Mouse (Mus musculus): ENCODE measurements around the gene Alad. TPM values are rescaled to one million over a fixed set of nuclear protein-coding genes. Genes with fewer than 3 reads are reported as not detected.
A peak's percentile ranks its signal among the peaks of the same experiment; 100 is the strongest.

The Alad gene
- polyA plus RNA-seq, 1 experiment from 2014 or later, result 633 TPM

DNA sequence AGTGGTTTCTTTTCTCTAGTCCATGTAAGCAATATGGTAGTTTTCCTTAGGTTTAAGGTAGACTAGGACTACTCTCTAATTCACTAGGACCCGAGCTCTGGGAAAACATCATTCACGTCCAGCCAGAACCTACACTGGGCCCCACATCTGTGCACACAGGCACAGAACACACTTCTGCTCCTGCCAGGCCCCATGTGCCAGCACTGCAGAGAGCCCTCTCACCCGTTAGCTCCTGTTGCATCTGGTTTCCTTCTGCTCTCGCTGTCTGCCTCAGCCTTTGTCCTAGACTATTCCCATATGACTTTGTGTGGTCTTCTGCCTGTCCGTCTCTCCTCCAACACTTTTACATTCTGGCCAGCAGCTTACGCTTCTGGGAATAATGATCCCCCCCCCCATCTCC lies 14.0 kb upstream of the Alad start:
- H3K9ac ChIP-seq, result no peak overlapping the region
- H3K36me3 ChIP-seq, result no peaks in the 10 kb centered on the region
- peaks cover 15% of the 10 kb centered on the region for H3K4me1 ChIP-seq
- no peak overlapping the region for H3K4me2 ChIP-seq
- H3K27me3 ChIP-seq (replicated peaks), result no peaks in the 10 kb centered on the region; the same call in 1 of the 2 replicates
- no peaks in the 10 kb centered on the region for H3K9me3 ChIP-seq (replicated peaks)
- H3K27ac ChIP-seq, result no peak overlapping the region
- no peak overlapping the region for H3K4me3 ChIP-seq
- ATAC-seq, result no peak
- 72% methylated on average over 6 of the region's 6 CpGs for WGBS (ENCODE audit: insufficient replicate concordance)

DNA sequence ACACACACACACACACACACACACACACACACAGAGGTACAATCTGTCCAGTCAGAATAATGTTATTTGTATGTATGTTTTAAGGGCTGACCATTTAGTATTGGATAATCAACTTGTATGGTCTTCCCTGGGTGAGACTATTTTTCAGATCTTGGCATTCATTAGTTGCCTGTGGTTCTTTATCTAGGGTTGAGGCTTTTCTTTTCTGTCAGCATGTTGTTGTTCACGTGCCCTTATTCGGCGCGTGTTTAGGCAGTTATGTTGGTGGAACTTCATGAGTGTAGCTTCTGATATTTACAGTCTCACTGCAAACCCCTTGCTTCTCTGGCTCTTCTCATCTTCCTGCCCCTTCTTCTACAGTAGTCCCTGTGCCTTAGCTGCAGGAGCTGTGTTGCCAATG lies 7.9 kb upstream of the Alad start:
- no peak overlapping the region for H3K27ac ChIP-seq
- H3K4me1 ChIP-seq, result peaks cover 43% of the 10 kb centered on the region
- no peak overlapping the region for H3K4me3 ChIP-seq
- H3K9me3 ChIP-seq (replicated peaks), result no peaks in the 10 kb centered on the region
- H3K4me2 ChIP-seq, result no peak overlapping the region
- no peak for ATAC-seq
- no peak overlapping the region for H3K9ac ChIP-seq
- H3K36me3 ChIP-seq, result peaks cover 14% of the 10 kb centered on the region
- no peaks in the 10 kb centered on the region; the same call in 1 of the 2 replicates for H3K27me3 ChIP-seq (replicated peaks)
- WGBS (ENCODE audit: insufficient replicate concordance), result 58% methylated on average over 4 of the region's 4 CpGs

GRCm38 (mm10) chr4:62526256-62526655 lies 6.5 kb upstream of the Alad start:
- no peak for ATAC-seq
- WGBS (ENCODE audit: insufficient replicate concordance), result 40% methylated on average over 2 of the region's 2 CpGs

DNA sequence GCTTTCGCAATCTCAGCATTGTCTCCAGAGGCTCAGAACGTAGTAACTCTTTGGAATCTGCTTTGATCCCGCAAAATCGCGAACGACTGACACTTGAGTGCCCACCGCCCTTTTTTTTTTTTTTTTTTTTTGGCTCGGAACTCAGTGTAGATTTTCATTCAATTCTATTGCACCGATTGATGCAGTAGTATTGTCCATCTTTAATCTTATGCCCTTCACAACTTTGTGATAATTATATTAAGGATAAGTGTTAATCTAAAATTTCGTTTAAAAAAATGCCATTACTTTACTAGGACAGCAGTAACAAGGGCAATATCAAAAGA lies 5.7 kb upstream of the Alad start:
- ATAC-seq, result no peak
- Histone ChIP-seq H3K9ac (no peak overlapping the region), H3K9me3 (replicated peaks) (no peaks in the 10 kb centered on the region), H3K36me3 (peaks cover 21% of the 10 kb centered on the region), H3K27ac (no peak overlapping the region; the same call in 1 of the 2 replicates), H3K4me1 (peaks cover 51% of the 10 kb centered on the region), H3K4me3 (peak overlapping the region; percentile 96), H3K27me3 (replicated peaks) (no peaks in the 10 kb centered on the region; the same call in 1 of the 2 replicates), H3K4me2 (peak overlapping the region; percentile 80)
- 2% methylated on average over 10 of the region's 10 CpGs for WGBS (ENCODE audit: insufficient replicate concordance)

More at GRCm38 (mm10) chr4:62526256-62526655, 6.5 kb upstream of the Alad start:
- peaks cover 52% of the 10 kb centered on the region for H3K4me1 ChIP-seq
- H3K4me3 ChIP-seq, result no peak overlapping the region
- H3K27me3 ChIP-seq (replicated peaks), result no peaks in the 10 kb centered on the region; the same call in 1 of the 2 replicates
- H3K36me3 ChIP-seq, result peaks cover 21% of the 10 kb centered on the region
- no peaks in the 10 kb centered on the region for H3K9me3 ChIP-seq (replicated peaks)
- H3K27ac ChIP-seq, result no peak overlapping the region
- no peak overlapping the region for H3K9ac ChIP-seq
- no peak overlapping the region for H3K4me2 ChIP-seq

GRCm38 (mm10) chr4:62524651-62525488 lies 5.2 kb upstream of the Alad start, which contains the start of the genes Pole3 and 4933430I17Rik:
Pole3 (minus strand) TSS chr4:62525068.
4933430I17Rik (plus strand) TSS chr4:62525369.
- Histone ChIP-seq H3K9me3 (replicated peaks) (no peaks in the 10 kb centered on the region), H3K27ac (peak within 1 kb of the TSS; percentile 84), H3K9ac (peak within 1 kb of the TSS; percentile 94), H3K4me2 (peak within 1 kb of the TSS; percentile 80), H3K4me1 (peaks cover 50% of the 10 kb centered on the region), H3K27me3 (replicated peaks) (no peaks in the 10 kb centered on the region; the same call in 1 of the 2 replicates), H3K4me3 (peak within 1 kb of the TSS; percentile 96), H3K36me3 (peaks cover 21% of the 10 kb centered on the region)
- 1% methylated on average over 59 of the region's 59 CpGs for WGBS (ENCODE audit: insufficient replicate concordance)
- peak; percentile 95 for ATAC-seq

DNA sequence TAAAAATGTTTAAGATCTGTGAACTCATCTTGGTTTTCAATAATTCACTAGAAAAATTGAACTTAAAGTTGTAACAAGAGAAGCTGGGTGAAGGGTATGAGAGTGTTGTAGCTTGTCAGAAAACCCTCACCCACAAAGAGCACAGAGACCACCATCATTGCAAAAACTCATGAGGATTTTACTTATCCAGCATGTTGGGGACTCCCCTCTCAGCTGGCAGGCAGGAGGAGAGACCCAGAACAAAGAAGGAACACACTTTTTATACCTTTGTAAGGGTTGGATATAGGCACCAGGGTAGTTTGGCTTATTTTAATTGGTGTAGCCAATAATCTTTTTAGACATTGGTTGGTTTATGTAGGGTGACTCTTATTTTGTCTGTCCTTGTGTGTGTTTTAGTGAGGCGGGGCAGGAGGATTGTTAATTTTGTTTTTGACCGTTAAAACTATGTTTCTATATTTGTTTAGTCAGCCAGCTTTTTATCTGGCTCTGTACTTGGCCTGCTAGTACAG lies 1.2 kb upstream of the Alad start:
- 65% methylated on average over 2 of the region's 2 CpGs for WGBS (ENCODE audit: insufficient replicate concordance)
- Histone ChIP-seq H3K9ac (peak overlapping the region; percentile 94), H3K4me3 (peak overlapping the region; percentile 74), H3K4me1 (peaks cover 78% of the 10 kb centered on the region), H3K4me2 (peak overlapping the region; percentile 89), H3K36me3 (peaks cover 22% of the 10 kb centered on the region), H3K9me3 (replicated peaks) (no peaks in the 10 kb centered on the region), H3K27me3 (replicated peaks) (no peaks in the 10 kb centered on the region), H3K27ac (peak overlapping the region; percentile 99)
- ATAC-seq, result no peak

DNA sequence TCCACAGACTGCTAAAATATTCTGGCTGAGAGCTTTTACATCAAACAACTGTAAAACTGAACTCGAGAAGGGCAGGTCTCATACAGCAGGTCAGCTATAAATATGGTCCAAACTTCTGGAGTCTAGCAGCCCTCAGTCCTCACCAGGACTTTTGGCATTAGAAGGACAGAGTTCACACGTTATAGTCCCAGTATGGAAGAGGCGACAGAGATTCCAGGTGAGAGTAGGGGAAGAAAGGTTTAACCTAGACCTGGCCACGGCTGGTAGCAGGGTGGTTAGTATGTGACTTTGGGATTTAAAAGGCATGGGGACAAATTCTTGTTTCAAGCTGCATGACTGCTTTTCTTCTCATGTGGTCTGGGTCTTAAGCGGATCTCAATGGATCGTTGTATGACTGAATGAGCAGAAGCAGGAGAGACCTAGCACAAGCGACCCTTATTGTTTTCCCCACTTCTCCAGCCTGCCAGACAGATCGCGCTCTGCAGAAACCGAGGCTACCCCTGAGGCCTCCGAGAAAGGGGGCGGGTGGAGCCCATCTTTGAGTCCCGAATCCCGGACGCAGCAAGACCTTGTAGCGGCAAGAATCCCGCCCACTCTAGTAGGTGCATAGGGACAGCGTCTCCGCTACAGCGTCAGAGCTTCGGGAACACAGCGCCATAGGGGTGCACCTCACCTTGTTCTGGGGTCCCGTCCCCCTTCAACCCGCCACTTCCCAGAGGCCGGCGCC lies 433 bp downstream of the Alad start:
- Histone ChIP-seq H3K27me3 (replicated peaks) (no peaks in the 10 kb centered on the region), H3K36me3 (peaks cover 37% of the 10 kb centered on the region), H3K9ac (peak overlapping the region; percentile 94), H3K4me1 (peaks cover 83% of the 10 kb centered on the region), H3K9me3 (replicated peaks) (no peaks in the 10 kb centered on the region), H3K27ac (peak overlapping the region; percentile 99), H3K4me2 (peak overlapping the region; percentile 89), H3K4me3 (peak overlapping the region; percentile 74)
- 2% methylated on average over 26 of the region's 26 CpGs for WGBS (ENCODE audit: insufficient replicate concordance)
- ATAC-seq, result peak; percentile 16

- peak overlapping the region; percentile 74 for H3K4me3 ChIP-seq
- H3K27ac ChIP-seq, result peak overlapping the region; percentile 99
- 34% methylated on average over 13 of the region's 13 CpGs for WGBS (ENCODE audit: insufficient replicate concordance)
- peaks cover 83% of the 10 kb centered on the region for H3K4me1 ChIP-seq
- ATAC-seq, result no peak
- no peaks in the 10 kb centered on the region for H3K27me3 ChIP-seq (replicated peaks)
- H3K4me2 ChIP-seq, result peak overlapping the region; percentile 89
- H3K9me3 ChIP-seq (replicated peaks), result no peaks in the 10 kb centered on the region
- peaks cover 39% of the 10 kb centered on the region for H3K36me3 ChIP-seq
- peak overlapping the region; percentile 94 for H3K9ac ChIP-seq
Measured at GRCm38 (mm10) chr4:62518416-62519121, 1.1 kb downstream of the Alad start.

- peak overlapping the region; percentile 74 for H3K4me3 ChIP-seq
- H3K36me3 ChIP-seq, result peaks cover 39% of the 10 kb centered on the region
- no peaks in the 10 kb centered on the region for H3K27me3 ChIP-seq (replicated peaks)
- peaks cover 83% of the 10 kb centered on the region for H3K4me1 ChIP-seq
- peak overlapping the region; percentile 94 for H3K9ac ChIP-seq
- peak overlapping the region; percentile 99 for H3K27ac ChIP-seq
- H3K9me3 ChIP-seq (replicated peaks), result no peaks in the 10 kb centered on the region
- H3K4me2 ChIP-seq, result peak overlapping the region; percentile 89
- 42% methylated on average over 10 of the region's 10 CpGs for WGBS (ENCODE audit: insufficient replicate concordance)
- no peak for ATAC-seq
Measured at GRCm38 (mm10) chr4:62517538-62518415, 1.9 kb downstream of the Alad start.

DNA sequence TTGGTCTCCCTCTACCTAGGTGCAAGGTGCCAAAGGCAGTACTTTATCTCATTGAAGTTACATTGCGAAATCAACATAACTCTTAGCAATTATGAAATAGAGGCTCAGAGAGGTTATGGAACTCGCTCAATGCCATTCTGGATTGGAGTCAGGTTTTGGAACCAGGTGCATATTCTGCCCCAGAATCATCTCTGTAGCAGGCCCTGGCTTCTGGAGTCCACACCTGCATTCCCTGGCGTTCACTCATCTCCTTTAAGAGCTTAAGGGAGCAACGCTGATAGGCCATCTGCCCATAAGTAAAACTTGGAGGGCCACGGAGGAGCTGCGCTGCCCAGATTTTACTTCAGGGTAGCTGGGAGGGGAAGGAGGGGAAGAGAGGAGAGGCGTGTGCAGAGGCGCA lies 2.7 kb downstream of the Alad start:
- Histone ChIP-seq H3K4me2 (peak overlapping the region; percentile 89), H3K9ac (peak overlapping the region; percentile 94), H3K36me3 (peaks cover 39% of the 10 kb centered on the region), H3K27me3 (replicated peaks) (no peaks in the 10 kb centered on the region), H3K4me1 (peaks cover 83% of the 10 kb centered on the region), H3K9me3 (replicated peaks) (no peaks in the 10 kb centered on the region), H3K4me3 (peak overlapping the region; percentile 74), H3K27ac (peak overlapping the region; percentile 99)
- 33% methylated on average over 8 of the region's 8 CpGs for WGBS (ENCODE audit: insufficient replicate concordance)
- peak; percentile 10 for ATAC-seq

DNA sequence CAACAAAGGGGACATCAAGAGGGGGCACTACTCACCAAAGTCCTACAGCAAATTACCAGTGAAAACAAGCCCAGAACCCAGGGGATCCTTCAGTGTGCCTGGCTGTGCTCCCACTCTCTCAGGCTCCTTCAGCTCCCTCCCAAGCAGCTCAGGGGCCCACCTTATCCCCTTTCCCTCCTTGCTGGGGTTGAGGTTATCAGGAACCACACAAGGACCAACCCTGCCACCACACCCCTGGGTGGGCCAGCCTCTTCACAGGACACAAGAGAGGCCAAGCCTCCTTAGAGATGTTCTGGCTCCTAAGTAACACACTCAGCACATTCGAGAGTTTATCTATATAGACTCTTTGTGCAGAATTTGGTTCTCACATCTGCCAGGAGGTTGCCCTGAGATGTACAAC lies 3.1 kb downstream of the Alad start:
- Histone ChIP-seq H3K27me3 (replicated peaks) (no peaks in the 10 kb centered on the region), H3K4me1 (peaks cover 85% of the 10 kb centered on the region), H3K36me3 (peaks cover 43% of the 10 kb centered on the region), H3K9ac (peak overlapping the region; percentile 94), H3K9me3 (replicated peaks) (no peaks in the 10 kb centered on the region), H3K4me2 (peak overlapping the region; percentile 89), H3K4me3 (peak overlapping the region; percentile 74), H3K27ac (peak overlapping the region; percentile 99)
- peak; percentile 93 for ATAC-seq
- 11% methylated on average over 1 of the region's 1 CpGs for WGBS (ENCODE audit: insufficient replicate concordance)
